Mouse (Mus musculus): ENCODE results near the gene Timm50. TPM values are rescaled to one million over a fixed set of nuclear protein-coding genes. Genes with fewer than 3 reads are reported as not detected.

Gene Timm50
- polyA plus RNA-seq, 1 experiment from 2014 or later = 119 TPM

- no peak overlapping the region for H3K27ac ChIP-seq (replicated peaks in 1 of 2; ENCODE audit: control insufficient read depth in 1 of 2, insufficient read depth in 1 of 2, low read depth in 2 of 2, low read length in 2 of 2)
- no peaks in the 10 kb centered on the region for H3K9me3 ChIP-seq (ENCODE audit: control insufficient read depth, low read length)
- WGBS = 10% methylated on average over 4 of the region's 4 CpGs
- peaks cover 4 to 5% of the 10 kb centered on the region in 2 experiments for H3K4me1 ChIP-seq (ENCODE audit: control insufficient read depth in 2 of 2, insufficient read depth in 2 of 2, low read length in 2 of 2)
- H3K9ac ChIP-seq (ENCODE audit: low read length) = no peak overlapping the region
- no peak overlapping the region for H3K4me3 ChIP-seq (ENCODE audit: control insufficient read depth in 1 of 2, insufficient read depth in 1 of 2, low read depth in 1 of 2, low read length in 2 of 2)
- ATAC-seq (ENCODE audit: insufficient number of reproducible peaks, insufficient read depth, low FRiP score, low read depth) = no peak
- H3K27me3 ChIP-seq (ENCODE audit: control insufficient read depth, insufficient read depth, low read length) = no peaks in the 10 kb centered on the region
- H3K4me2 ChIP-seq (ENCODE audit: low read length) = no peak overlapping the region
- no peaks in the 10 kb centered on the region for H3K36me3 ChIP-seq (ENCODE audit: control insufficient read depth, insufficient read depth, low read length)
Observed at GRCm38 (mm10) chr7:28344637-28345036, 32.8 kb upstream of the Timm50 start.

- Histone ChIP-seq H3K9ac (ENCODE audit: low read length) (no peak overlapping the region), H3K4me2 (ENCODE audit: low read length) (no peak overlapping the region), H3K36me3 (ENCODE audit: control insufficient read depth, insufficient read depth, low read length) (no peaks in the 10 kb centered on the region), H3K4me3 (ENCODE audit: control insufficient read depth in 1 of 2, insufficient read depth in 1 of 2, low read depth in 1 of 2, low read length in 2 of 2) (no peak overlapping the region), H3K9me3 (ENCODE audit: control insufficient read depth, low read length) (no peaks in the 10 kb centered on the region), H3K27ac (replicated peaks in 1 of 2; ENCODE audit: control insufficient read depth in 1 of 2, insufficient read depth in 1 of 2, low read depth in 2 of 2, low read length in 2 of 2) (0 out of 4 replicates have a peak overlapping the region, but pooled peaks of 1 of the 2 experiments have one; percentile 16), H3K27me3 (ENCODE audit: control insufficient read depth, insufficient read depth, low read length) (no peaks in the 10 kb centered on the region), H3K4me1 (ENCODE audit: control insufficient read depth in 2 of 2, insufficient read depth in 2 of 2, low read length in 2 of 2) (peaks cover 0 to 3% of the 10 kb centered on the region in 2 experiments; a peak in 2 of 4 replicates)
- ATAC-seq (ENCODE audit: insufficient number of reproducible peaks, insufficient read depth, low FRiP score, low read depth) = no peak
- 42% methylated on average over 7 of the region's 7 CpGs for WGBS
Observed at GRCm38 (mm10) chr7:28341381-28341780, 29.5 kb upstream of the Timm50 start.

- peak overlapping the region; percentile 69 for H3K4me2 ChIP-seq (ENCODE audit: low read length)
- peak overlapping the region; percentile 91 to 94 for H3K27ac ChIP-seq (replicated peaks in 1 of 2; ENCODE audit: control insufficient read depth in 1 of 2, insufficient read depth in 1 of 2, low read depth in 2 of 2, low read length in 2 of 2)
- H3K9ac ChIP-seq (ENCODE audit: low read length) = peak overlapping the region; percentile 98
- no peaks in the 10 kb centered on the region for H3K27me3 ChIP-seq (ENCODE audit: control insufficient read depth, insufficient read depth, low read length)
- peak overlapping the region; percentile 86 to 99; a peak in 3 of 4 replicates for H3K4me3 ChIP-seq (ENCODE audit: control insufficient read depth in 1 of 2, insufficient read depth in 1 of 2, low read depth in 1 of 2, low read length in 2 of 2)
- no peak for ATAC-seq (ENCODE audit: insufficient number of reproducible peaks, insufficient read depth, low FRiP score, low read depth)
- peaks cover 0 to 3% of the 10 kb centered on the region in 2 experiments; a peak in 2 of 4 replicates for H3K4me1 ChIP-seq (ENCODE audit: control insufficient read depth in 2 of 2, insufficient read depth in 2 of 2, low read length in 2 of 2)
- H3K36me3 ChIP-seq (ENCODE audit: control insufficient read depth, insufficient read depth, low read length) = peaks cover 6% of the 10 kb centered on the region; the same call in 1 of the 2 replicates
- no peaks in the 10 kb centered on the region for H3K9me3 ChIP-seq (ENCODE audit: control insufficient read depth, low read length)
- 78% methylated on average over 19 of the region's 19 CpGs for WGBS
Observed at GRCm38 (mm10) chr7:28339213-28339917, 27.5 kb upstream of the Timm50 start.

GRCm38 (mm10) chr7:28338108-28338998 is 26.5 kb upstream of the Timm50 start, which contains the start of gene Supt5:
Supt5 (minus strand) TSS chr7:28338746.
- H3K9me3 ChIP-seq (ENCODE audit: control insufficient read depth, low read length) = no peaks in the 10 kb centered on the region
- H3K9ac ChIP-seq (ENCODE audit: low read length) = peak within 1 kb of the TSS; percentile 98
- H3K4me3 ChIP-seq (ENCODE audit: control insufficient read depth in 1 of 2, insufficient read depth in 1 of 2, low read depth in 1 of 2, low read length in 2 of 2) = peak within 1 kb of the TSS; percentile 86 to 99
- H3K27me3 ChIP-seq (ENCODE audit: control insufficient read depth, insufficient read depth, low read length) = no peaks in the 10 kb centered on the region
- H3K36me3 ChIP-seq (ENCODE audit: control insufficient read depth, insufficient read depth, low read length) = peaks cover 6% of the 10 kb centered on the region; the same call in 1 of the 2 replicates
- peak; percentile 95 for ATAC-seq (ENCODE audit: insufficient number of reproducible peaks, insufficient read depth, low FRiP score, low read depth)
- peaks cover 0 to 3% of the 10 kb centered on the region in 2 experiments; a peak in 2 of 4 replicates for H3K4me1 ChIP-seq (ENCODE audit: control insufficient read depth in 2 of 2, insufficient read depth in 2 of 2, low read length in 2 of 2)
- H3K4me2 ChIP-seq (ENCODE audit: low read length) = peak within 1 kb of the TSS; percentile 69
- peak within 1 kb of the TSS; percentile 91 to 94 for H3K27ac ChIP-seq (replicated peaks in 1 of 2; ENCODE audit: control insufficient read depth in 1 of 2, insufficient read depth in 1 of 2, low read depth in 2 of 2, low read length in 2 of 2)
- WGBS = under 1% methylated on average over 77 of the region's 77 CpGs

- Histone ChIP-seq H3K4me2 (ENCODE audit: low read length) (no peak overlapping the region), H3K27ac (replicated peaks in 1 of 2; ENCODE audit: control insufficient read depth in 1 of 2, insufficient read depth in 1 of 2, low read depth in 2 of 2, low read length in 2 of 2) (no peak overlapping the region), H3K9ac (ENCODE audit: low read length) (no peak overlapping the region), H3K4me3 (ENCODE audit: control insufficient read depth in 1 of 2, insufficient read depth in 1 of 2, low read depth in 1 of 2, low read length in 2 of 2) (no peak overlapping the region), H3K4me1 (ENCODE audit: control insufficient read depth in 2 of 2, insufficient read depth in 2 of 2, low read length in 2 of 2) (no peaks in the 10 kb centered on the region), H3K27me3 (ENCODE audit: control insufficient read depth, insufficient read depth, low read length) (no peaks in the 10 kb centered on the region), H3K9me3 (ENCODE audit: control insufficient read depth, low read length) (no peaks in the 10 kb centered on the region), H3K36me3 (ENCODE audit: control insufficient read depth, insufficient read depth, low read length) (peaks cover 17% of the 10 kb centered on the region)
- WGBS = 88% methylated on average over 2 of the region's 2 CpGs
- no peak for ATAC-seq (ENCODE audit: insufficient number of reproducible peaks, insufficient read depth, low FRiP score, low read depth)
Observed at GRCm38 (mm10) chr7:28335471-28335870, 23.6 kb upstream of the Timm50 start.

- H3K4me1 ChIP-seq (ENCODE audit: control insufficient read depth in 2 of 2, insufficient read depth in 2 of 2, low read length in 2 of 2) = no peaks in the 10 kb centered on the region
- no peak overlapping the region for H3K9ac ChIP-seq (ENCODE audit: low read length)
- no peak for ATAC-seq (ENCODE audit: insufficient number of reproducible peaks, insufficient read depth, low FRiP score, low read depth)
- H3K27me3 ChIP-seq (ENCODE audit: control insufficient read depth, insufficient read depth, low read length) = no peaks in the 10 kb centered on the region
- H3K27ac ChIP-seq (replicated peaks in 1 of 2; ENCODE audit: control insufficient read depth in 1 of 2, insufficient read depth in 1 of 2, low read depth in 2 of 2, low read length in 2 of 2) = no peak overlapping the region
- H3K4me2 ChIP-seq (ENCODE audit: low read length) = no peak overlapping the region
- peaks cover 27% of the 10 kb centered on the region for H3K36me3 ChIP-seq (ENCODE audit: control insufficient read depth, insufficient read depth, low read length)
- 86% methylated on average over 4 of the region's 4 CpGs for WGBS
- no peaks in the 10 kb centered on the region for H3K9me3 ChIP-seq (ENCODE audit: control insufficient read depth, low read length)
- H3K4me3 ChIP-seq (ENCODE audit: control insufficient read depth in 1 of 2, insufficient read depth in 1 of 2, low read depth in 1 of 2, low read length in 2 of 2) = no peak overlapping the region
Observed at GRCm38 (mm10) chr7:28334534-28334933, 22.7 kb upstream of the Timm50 start.

GRCm38 (mm10) chr7:28328260-28328659 is 16.4 kb upstream of the Timm50 start:
- peaks cover 84% of the 10 kb centered on the region for H3K36me3 ChIP-seq (ENCODE audit: control insufficient read depth, insufficient read depth, low read length)
- 93% methylated on average over 2 of the region's 2 CpGs for WGBS
- ATAC-seq (ENCODE audit: insufficient number of reproducible peaks, insufficient read depth, low FRiP score, low read depth) = no peak
- H3K4me1 ChIP-seq (ENCODE audit: control insufficient read depth in 2 of 2, insufficient read depth in 2 of 2, low read length in 2 of 2) = no peaks in the 10 kb centered on the region
- H3K4me2 ChIP-seq (ENCODE audit: low read length) = no peak overlapping the region
- no peak overlapping the region for H3K27ac ChIP-seq (replicated peaks in 1 of 2; ENCODE audit: control insufficient read depth in 1 of 2, insufficient read depth in 1 of 2, low read depth in 2 of 2, low read length in 2 of 2)
- no peaks in the 10 kb centered on the region for H3K9me3 ChIP-seq (ENCODE audit: control insufficient read depth, low read length)
- no peak overlapping the region for H3K4me3 ChIP-seq (ENCODE audit: control insufficient read depth in 1 of 2, insufficient read depth in 1 of 2, low read depth in 1 of 2, low read length in 2 of 2)
- no peak overlapping the region for H3K9ac ChIP-seq (ENCODE audit: low read length)
- no peaks in the 10 kb centered on the region for H3K27me3 ChIP-seq (ENCODE audit: control insufficient read depth, insufficient read depth, low read length)

Data from heart, embryonic 14.5 days (tissue).